Mouse (Mus musculus) adrenal gland, adult 8-10 months (tissue): ENCODE data around the gene Ift80. TPM values are rescaled to one million over a fixed set of nuclear protein-coding genes. Genes with fewer than 3 reads are reported as not detected.
A peak's percentile ranks its signal among the peaks of the same experiment; 100 is the strongest.
"Not testable (repeated sequence)": the region's sequence is repeated elsewhere in the genome, so short reads cannot be mapped to it uniquely, and the experiment has no call there.

Experiments
- DNase-seq: peaks from one replicate; pipeline ENCODE4 v3.0.0; 2022
- total RNA-seq, 4 experiments: library from RNA; stranded (reverse); gene quantifications; 2 replicates each; pipeline ENCODE4 v1.2.4; 2022

Ift80 gene
- total RNA-seq = 10 to 100 TPM; 22.7 to 40.6 (median 30.2) TPM

DNA sequence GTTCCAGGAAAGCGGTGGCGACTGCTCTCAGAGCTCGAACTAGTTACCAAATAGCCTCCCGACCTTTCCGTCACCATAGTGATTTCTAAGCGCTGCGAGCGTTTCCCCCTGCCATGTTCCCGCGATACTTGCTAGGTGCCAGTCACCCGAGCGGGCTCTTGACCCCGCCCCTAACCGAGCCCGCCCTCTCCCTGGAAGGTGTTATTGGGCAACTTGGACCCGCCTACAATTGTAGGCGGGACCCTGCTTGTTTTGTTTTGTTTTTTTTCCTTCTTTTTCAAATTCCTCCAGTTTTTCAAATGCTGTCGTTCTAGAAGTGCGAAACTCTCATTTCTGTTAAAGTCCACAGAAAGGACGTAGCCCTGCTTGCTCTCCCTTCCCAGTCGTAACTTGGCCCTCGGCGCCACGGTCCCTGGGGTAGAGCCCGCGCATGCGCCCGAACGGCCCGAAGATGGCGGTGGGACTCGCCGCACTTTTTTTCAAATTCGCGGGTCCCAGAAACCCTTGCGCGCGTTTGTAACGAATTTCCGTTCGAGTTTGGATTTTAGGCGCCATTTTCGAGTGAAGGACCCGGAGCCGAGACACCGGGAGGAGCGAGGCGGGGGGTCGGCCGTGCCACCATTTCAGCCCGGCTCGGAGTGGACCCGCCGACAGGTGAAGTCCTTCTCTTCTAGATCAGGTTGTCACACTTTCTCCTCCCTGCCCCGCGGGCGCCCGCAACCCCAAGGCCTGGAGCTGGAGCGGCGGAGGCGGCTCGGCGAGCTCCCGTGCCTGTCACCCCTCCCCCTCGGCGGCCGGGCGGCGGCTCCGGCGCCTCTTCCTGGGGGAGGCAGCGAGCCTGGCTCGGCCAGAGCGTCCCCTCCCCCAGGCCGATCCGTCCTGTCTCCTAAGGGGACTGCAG lies at the start of gene Ift80, which contains the start of gene Smc4:
TSS of gene Ift80 (minus strand) at position 134 of the 901 bp plus-strand sequence.
TSS of gene Smc4 (plus strand) at position 302 of the 901 bp plus-strand sequence.
- peak; percentile 92 for DNase-seq

- DNase-seq = no peak
Measured at GRCm38 (mm10) chr3:69051894-69052293, 47.5 kb upstream of the Ift80 start.

DNA sequence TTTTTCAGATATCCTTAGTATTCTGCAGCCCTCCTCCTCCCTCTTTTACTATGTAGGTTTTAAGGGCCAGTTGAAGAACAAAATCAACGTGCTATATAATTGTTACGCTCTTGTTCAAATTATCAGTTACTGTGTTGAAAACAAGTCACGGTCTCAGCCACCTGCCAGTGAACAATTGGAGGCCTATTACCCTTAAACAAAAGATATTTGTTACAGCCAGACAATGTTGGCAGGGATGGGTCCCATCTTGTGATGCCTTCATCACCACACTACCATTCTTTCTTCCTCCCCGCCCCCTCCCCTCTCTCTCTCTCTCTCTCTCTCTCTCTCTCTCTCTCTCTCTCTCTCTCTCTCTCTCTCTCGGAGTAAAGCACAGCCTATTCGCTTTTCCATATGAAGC lies 44.6 kb upstream of the Ift80 start:
- DNase-seq = no peak

- no peak for DNase-seq
Measured at GRCm38 (mm10) chr3:69047684-69048083, 43.3 kb upstream of the Ift80 start.

- DNase-seq = no peak
Measured at GRCm38 (mm10) chr3:69046509-69046908, 42.1 kb upstream of the Ift80 start.

DNA sequence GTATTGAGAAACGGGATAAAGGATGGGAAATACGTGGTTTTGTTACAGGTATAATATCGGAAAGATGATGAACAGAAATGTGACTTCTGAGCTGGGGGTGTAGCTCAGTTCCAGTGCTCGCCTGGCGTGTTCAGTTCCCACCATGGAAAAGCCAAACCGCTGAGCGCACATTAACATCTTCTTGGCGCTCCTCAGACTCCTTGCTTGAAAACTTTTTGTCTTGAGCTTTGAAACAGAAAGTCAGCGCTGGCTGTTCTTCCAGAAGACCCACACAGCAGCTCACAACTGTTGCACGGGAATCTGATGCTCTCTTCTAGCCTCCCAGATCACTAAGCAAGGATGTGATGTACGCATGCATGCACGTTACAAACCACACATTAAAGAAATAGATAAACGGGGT lies 41.4 kb upstream of the Ift80 start:
- no peak for DNase-seq

DNA sequence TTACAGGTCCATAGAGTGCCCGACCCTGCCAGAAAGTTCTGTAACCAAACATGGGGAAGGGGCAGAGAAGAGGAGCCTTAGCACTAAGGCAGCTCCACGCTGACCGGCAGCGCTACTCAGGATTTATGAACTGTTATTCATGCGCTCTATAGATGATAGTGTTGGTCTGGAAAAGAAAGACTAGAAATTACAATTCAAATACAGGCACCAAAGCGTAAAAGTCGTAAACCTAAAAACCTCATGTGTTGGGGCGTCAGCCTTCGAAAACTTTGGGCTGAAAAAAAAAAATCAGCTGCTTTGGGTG lies 41.0 kb upstream of the Ift80 start:
- DNase-seq = no peak

DNA sequence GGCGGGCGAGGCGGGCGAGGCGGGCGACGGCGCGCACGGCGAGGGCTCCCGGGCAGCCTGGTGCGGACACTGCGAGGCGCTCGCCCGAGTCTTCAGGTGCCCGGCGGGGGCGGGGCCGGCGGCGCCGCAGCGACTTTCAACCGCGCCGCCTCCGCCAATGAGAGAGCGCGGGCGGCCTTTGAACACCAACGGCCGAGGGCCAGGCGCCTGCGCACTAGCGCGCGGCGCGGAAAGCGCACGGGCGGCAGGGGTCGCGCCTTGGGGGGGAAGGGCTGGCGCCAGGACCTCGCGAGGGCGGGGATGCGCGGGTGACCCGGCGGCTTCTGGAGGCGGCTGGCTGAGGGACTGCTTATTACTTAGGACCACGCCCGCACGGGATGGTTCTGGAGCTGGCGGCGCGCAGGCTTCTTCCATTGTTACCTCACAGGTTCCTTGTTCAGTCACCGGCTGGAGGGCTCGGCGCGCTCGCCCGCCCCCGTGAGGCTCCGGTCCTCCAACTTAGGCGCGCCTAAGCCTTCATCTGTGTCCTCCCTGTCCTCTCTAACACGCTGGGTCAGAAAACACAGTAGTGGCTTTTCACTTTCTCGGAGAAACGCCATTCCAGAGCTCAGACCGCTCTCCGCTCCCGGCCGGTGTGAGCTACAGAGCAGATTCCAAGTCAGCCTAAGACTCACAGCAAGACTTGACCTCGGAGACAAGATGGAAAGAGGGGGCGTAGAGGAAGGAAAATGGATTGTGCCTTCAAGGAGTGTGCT lies 40.5 kb upstream of the Ift80 start, which contains the start of gene Trim59:
TSS of gene Trim59 (minus strand) at position 111 of the 755 bp plus-strand sequence.
- peak; percentile 81 for DNase-seq

DNA sequence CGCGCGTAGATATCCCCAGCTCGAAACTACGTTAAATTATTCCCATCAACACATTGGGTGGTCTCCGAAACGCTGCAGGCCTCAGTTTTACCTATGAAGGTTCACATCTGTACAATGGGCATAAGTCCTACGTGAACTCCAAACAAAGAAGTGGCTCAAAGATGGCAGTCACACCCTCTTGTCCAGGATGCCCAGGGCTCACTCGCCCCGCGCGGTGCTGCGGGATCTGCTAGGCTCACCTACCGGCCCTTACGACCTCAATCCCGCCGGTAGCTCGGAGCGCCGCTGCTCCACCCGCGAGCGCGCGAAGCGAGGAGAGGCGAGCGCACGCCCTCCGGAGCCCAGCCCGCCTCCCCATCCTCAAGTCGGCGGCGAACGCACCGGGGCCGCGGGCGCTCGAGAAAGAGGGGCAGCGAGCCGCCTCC lies 39.8 kb upstream of the Ift80 start:
- DNase-seq = no peak

DNA sequence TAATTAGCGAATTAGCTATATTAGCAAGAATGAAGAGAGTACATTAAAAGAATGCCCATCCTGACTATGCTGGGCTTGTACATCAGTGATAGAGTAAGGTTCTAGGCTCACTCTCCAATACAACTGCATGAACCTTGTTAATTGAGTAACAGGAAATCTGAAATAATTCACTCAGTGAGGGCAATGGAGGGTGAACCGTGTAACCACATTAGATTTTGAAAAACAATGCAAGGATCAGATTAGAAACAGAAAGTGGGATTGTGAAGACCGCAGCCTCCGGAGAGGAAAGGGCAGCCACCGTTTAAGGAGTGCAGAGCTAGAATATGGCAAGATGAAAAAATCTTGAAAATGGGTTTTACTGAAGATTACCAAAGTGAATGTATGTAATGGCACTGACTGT lies 36.9 kb upstream of the Ift80 start:
- DNase-seq = no peak

- no peak for DNase-seq
Measured at GRCm38 (mm10) chr3:69040105-69040504, 35.7 kb upstream of the Ift80 start.

- no peak for DNase-seq
Measured at GRCm38 (mm10) chr3:69026133-69026783, 21.9 kb upstream of the Ift80 start.

DNA sequence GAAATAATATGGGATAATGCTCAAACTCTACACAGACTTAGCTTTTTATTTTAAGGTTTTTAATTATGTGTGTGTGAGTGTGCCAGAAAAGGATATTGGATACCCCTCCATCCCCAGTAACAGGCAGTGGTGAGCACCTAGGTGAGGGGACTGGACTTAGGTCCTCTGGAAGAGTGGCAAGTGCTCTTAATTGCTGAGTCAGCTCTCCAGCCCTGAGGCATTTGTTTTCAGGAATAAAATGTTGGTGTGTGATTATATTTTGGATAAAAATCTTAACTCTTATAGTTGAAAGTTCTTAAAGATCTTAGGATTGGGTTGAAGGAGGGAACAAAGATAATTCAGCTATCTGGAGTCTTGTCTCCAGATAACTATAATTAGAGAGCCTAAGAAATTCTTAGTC lies 16.4 kb upstream of the Ift80 start:
- no peak for DNase-seq

- DNase-seq = no peak
Measured at GRCm38 (mm10) chr3:69020285-69020684, 15.9 kb upstream of the Ift80 start.

DNA sequence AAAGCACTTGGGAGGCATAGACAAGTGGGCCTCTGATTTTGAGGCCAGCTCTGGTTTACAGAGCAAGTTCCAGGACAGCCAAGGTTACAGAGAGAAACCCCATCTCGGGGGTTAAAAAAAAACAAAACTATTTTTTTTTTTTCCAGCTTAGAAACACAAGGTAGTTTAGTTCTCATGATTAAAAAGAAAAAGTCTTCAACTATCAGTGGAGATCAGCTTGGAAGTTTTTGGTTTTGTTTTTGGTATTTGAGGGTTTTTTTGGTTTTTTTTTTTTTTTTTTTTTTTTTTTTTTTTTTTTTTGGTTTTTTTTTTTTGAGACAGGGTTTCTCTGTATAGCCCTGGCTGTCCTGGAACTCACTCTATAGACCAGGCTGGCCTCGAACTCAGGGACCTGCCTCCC lies 14.3 kb upstream of the Ift80 start:
- DNase-seq = not testable (repeated sequence)

DNA sequence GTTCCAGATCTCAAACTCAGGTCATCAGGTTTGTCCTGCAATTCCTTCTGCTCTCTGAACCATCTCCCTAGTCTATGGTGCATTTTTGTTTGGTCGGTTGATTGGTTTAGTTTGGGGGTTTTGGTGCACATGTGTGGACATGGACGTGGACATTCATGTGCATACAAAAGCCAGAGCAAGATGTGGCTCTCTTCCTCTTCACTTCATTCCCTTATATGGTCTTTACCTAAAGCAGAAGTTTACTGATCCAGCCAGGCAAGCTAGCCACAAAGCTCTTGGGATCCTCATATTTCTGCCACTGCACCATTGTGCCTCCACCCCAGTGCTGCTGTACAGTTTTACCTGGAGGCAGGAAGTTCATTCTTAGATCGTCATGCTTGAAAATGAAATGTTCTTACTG lies 12.8 kb upstream of the Ift80 start:
- no peak for DNase-seq

GRCm38 (mm10) chr3:69008873-69009272 lies 4.5 kb upstream of the Ift80 start:
- DNase-seq = no peak

- DNase-seq = no peak
Measured at GRCm38 (mm10) chr3:69006246-69006760, 1.9 kb upstream of the Ift80 start.

DNA sequence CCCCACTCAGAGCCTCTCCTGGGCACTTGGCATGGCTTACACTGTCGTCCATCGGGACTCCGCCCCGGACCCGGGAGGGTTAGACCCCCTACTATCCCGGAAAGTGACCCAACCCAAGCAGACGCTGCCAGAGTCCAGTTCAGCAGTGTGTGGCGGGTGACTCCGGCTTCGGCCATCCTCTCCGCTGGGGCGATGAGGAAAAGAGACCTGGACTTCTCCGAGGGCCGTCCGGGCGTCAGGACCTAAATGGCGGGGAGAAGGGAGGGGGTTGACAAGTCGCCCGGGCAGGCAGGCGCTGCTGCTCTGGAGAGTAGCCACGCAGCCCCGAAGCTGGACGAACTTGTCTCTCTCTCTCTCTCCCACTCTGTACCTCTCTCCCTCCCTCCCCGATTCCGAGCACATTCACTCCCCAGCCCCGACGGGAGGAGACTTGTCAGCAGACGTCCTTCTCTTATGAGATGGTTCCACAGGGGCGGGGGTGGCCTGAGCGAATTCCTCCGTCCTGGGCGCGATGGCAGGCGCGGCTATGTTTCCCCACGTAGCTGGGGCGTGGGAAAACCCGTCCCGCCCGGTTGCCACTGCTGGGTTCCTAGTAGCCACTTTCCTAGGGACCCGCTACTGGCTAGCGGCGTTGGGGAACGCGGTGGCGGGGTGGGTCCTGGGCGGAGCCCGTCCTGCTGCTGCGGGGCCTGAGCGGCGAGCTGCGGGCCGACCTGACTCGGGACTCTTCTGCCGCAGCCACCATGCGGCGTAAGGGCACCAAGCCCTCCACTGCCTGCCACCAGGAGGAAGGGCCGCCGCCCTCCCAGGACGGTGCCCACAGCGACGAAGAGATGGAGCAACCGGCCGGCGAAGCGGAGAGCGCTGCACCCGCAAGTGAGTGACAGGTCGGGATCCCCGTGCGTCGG lies 1.2 kb upstream of the Ift80 start:
- peak; percentile 45 for DNase-seq

DNA sequence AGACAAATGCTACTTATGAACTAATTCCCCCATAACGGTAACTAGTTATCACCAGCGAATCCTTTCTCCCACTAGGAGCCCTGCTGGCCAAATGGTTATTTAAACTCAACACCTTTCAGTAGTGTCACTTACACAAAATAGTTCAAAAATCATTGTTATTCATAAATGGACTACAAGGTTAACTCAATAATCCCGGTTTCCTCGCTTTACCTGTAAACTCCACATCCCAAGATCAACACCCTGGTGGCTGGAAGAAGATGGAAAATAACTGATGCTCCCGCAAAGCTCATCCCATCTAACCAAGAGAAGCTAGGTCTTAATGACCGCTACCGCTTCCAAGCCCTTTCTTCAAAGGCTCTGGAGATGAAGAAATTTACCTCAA lies 324 bp downstream of the Ift80 start:
- DNase-seq = no peak

DNA sequence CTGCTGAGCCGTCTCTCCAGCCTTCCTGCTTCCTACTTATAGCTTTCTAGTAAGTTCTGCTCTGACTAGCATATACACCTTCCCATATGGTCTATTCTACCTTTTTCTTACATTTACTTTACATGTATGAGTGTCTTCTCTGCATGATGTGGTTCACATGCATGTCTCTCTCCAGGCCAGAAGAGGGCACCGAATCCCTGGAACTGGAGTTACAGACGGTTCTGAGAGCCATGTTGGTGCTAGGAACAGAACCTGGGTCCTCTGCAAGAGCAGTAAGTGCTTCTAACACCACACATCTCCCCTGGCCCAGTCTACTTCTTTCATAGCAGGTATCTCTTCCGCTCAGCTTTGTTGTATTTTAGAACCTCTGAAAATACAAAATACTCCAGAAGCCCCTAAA lies 1.6 kb downstream of the Ift80 start:
- DNase-seq = no peak

DNA sequence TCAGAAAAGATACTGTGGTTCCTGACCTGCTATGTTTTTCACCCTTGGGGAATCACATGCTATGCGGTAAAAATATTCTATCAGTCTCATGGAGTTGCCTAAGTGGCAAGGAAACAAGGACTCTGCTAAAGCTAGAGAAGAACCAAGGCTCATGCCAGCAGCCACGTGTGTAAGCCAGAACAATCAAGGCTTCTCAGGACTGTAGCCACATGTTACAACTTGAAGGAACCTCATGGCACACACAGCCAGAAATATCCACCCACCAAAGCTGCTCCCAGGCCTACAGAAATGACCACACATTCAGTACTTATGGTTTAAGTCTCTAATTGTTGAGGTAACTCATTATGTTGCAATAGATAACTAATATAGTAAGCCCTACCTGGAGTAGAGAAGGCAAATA lies 17.8 kb downstream of the Ift80 start:
- DNase-seq = no peak
